Mouse (Mus musculus): ENCODE measurements around the gene Cd209a. TPM values are rescaled to one million over a fixed set of nuclear protein-coding genes. Genes with fewer than 3 reads are reported as not detected.

Cd209a gene
- polyA plus RNA-seq (2015; fragmentation: Illumina TruSeq; extraction: RNeasy Lipid Tissue Mini Kit (QIAGEN cat#74804); ENCODE audit: low read depth, low replicate concordance), result 0.59 TPM

GRCm38 (mm10) chr8:3748761-3749160, at the start of gene Cd209a:
TSS of gene Cd209a (minus strand) at chr8:3748984.

GRCm38 (mm10) chr8:3720551-3720950, 28.2 kb downstream of the Cd209a start, which contains the start of gene Clec4g:
TSS of gene Clec4g (minus strand) at chr8:3720651.

GRCm38 (mm10) chr8:3694121-3694520, 54.7 kb downstream of the Cd209a start, which contains the start of gene Fcer2a:
TSS of gene Fcer2a (minus strand) at chr8:3694175.

Other genes with a start within 250 kb of the Cd209a start
- gene Mcoln1, start 248.5 kb downstream of the Cd209a start, polyA plus RNA-seq (2015; fragmentation: Illumina TruSeq; extraction: RNeasy Lipid Tissue Mini Kit (QIAGEN cat#74804); ENCODE audit: low read depth, low replicate concordance), result 89.1 TPM
- 48.2 TPM for gene Pnpla6, start 233.6 kb downstream of the Cd209a start, polyA plus RNA-seq (2015; fragmentation: Illumina TruSeq; extraction: RNeasy Lipid Tissue Mini Kit (QIAGEN cat#74804); ENCODE audit: low read depth, low replicate concordance)
- gene C330021F23Rik, start 181.0 kb downstream of the Cd209a start, polyA plus RNA-seq (2015; fragmentation: Illumina TruSeq; extraction: RNeasy Lipid Tissue Mini Kit (QIAGEN cat#74804); ENCODE audit: low read depth, low replicate concordance), result not detected
- gene Camsap3, start 161.7 kb downstream of the Cd209a start, polyA plus RNA-seq (2015; fragmentation: Illumina TruSeq; extraction: RNeasy Lipid Tissue Mini Kit (QIAGEN cat#74804); ENCODE audit: low read depth, low replicate concordance), result 25.7 TPM
- gene Xab2, start 127.7 kb downstream of the Cd209a start, polyA plus RNA-seq (2015; fragmentation: Illumina TruSeq; extraction: RNeasy Lipid Tissue Mini Kit (QIAGEN cat#74804); ENCODE audit: low read depth, low replicate concordance), result 31.6 TPM
- 90.1 TPM for gene Pet100, start 127.4 kb downstream of the Cd209a start, polyA plus RNA-seq (2015; fragmentation: Illumina TruSeq; extraction: RNeasy Lipid Tissue Mini Kit (QIAGEN cat#74804); ENCODE audit: low read depth, low replicate concordance)
- gene Pcp2, start 123.4 kb downstream of the Cd209a start, polyA plus RNA-seq (2015; fragmentation: Illumina TruSeq; extraction: RNeasy Lipid Tissue Mini Kit (QIAGEN cat#74804); ENCODE audit: low read depth, low replicate concordance), result not detected
- 87.8 TPM for gene Stxbp2, start 118.0 kb downstream of the Cd209a start, polyA plus RNA-seq (2015; fragmentation: Illumina TruSeq; extraction: RNeasy Lipid Tissue Mini Kit (QIAGEN cat#74804); ENCODE audit: low read depth, low replicate concordance)
- 1.5 TPM for gene Retn, start 93.2 kb downstream of the Cd209a start, polyA plus RNA-seq (2015; fragmentation: Illumina TruSeq; extraction: RNeasy Lipid Tissue Mini Kit (QIAGEN cat#74804); ENCODE audit: low read depth, low replicate concordance)
- 0.40 TPM for gene Mcemp1, start 83.2 kb downstream of the Cd209a start, polyA plus RNA-seq (2015; fragmentation: Illumina TruSeq; extraction: RNeasy Lipid Tissue Mini Kit (QIAGEN cat#74804); ENCODE audit: low read depth, low replicate concordance)
- 28.4 TPM for gene Fcor, start 76.6 kb downstream of the Cd209a start, polyA plus RNA-seq (2015; fragmentation: Illumina TruSeq; extraction: RNeasy Lipid Tissue Mini Kit (QIAGEN cat#74804); ENCODE audit: low read depth, low replicate concordance)
- 33.1 TPM for gene Trappc5, start 72.7 kb downstream of the Cd209a start, polyA plus RNA-seq (2015; fragmentation: Illumina TruSeq; extraction: RNeasy Lipid Tissue Mini Kit (QIAGEN cat#74804); ENCODE audit: low read depth, low replicate concordance)
- gene Fcer2a, start 54.8 kb downstream of the Cd209a start, polyA plus RNA-seq (2015; fragmentation: Illumina TruSeq; extraction: RNeasy Lipid Tissue Mini Kit (QIAGEN cat#74804); ENCODE audit: low read depth, low replicate concordance), result not detected
- not detected for gene Clec4g, start 28.3 kb downstream of the Cd209a start, polyA plus RNA-seq (2015; fragmentation: Illumina TruSeq; extraction: RNeasy Lipid Tissue Mini Kit (QIAGEN cat#74804); ENCODE audit: low read depth, low replicate concordance)
- not detected for gene Cd209e, start 105.3 kb upstream of the Cd209a start, polyA plus RNA-seq (2015; fragmentation: Illumina TruSeq; extraction: RNeasy Lipid Tissue Mini Kit (QIAGEN cat#74804); ENCODE audit: low read depth, low replicate concordance)
- not detected for gene Cd209d, start 129.6 kb upstream of the Cd209a start, polyA plus RNA-seq (2015; fragmentation: Illumina TruSeq; extraction: RNeasy Lipid Tissue Mini Kit (QIAGEN cat#74804); ENCODE audit: low read depth, low replicate concordance)
- gene Cd209b, start 177.9 kb upstream of the Cd209a start, polyA plus RNA-seq (2015; fragmentation: Illumina TruSeq; extraction: RNeasy Lipid Tissue Mini Kit (QIAGEN cat#74804); ENCODE audit: low read depth, low replicate concordance), result not detected
- gene Cd209c, start 205.8 kb upstream of the Cd209a start, polyA plus RNA-seq (2015; fragmentation: Illumina TruSeq; extraction: RNeasy Lipid Tissue Mini Kit (QIAGEN cat#74804); ENCODE audit: low read depth, low replicate concordance), result 0.39 TPM

Measured in brain, adult 10 weeks (tissue).